10 mouse cellular contexts compared by ENCODE assay signal in the genomic region with DNA sequence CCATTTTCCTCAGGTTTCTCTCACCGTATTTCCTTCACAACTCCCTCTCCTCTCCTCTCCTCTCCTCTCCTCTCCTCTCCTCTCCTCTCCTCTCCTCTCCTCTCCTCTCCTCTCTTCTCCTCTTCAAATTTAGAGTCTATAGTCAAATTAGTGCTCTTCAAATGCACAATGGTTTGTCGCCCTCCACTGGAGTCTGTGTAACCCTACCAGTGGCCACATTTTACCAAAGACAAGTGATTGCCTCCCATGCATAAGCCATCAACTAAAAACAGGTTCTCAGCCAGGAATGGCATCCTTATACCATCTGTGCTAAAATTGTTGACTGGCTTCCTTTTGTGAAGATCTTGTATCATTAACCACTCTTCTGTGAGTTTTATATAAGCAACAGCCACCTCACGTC.
DNase-seq lines count a peak whose midpoint lies in the region; ATAC-seq and TF ChIP-seq lines count a peak whose summit lies in the region.
"Had no signal": no experiment of that assay in that cellular context is flagged by ENCODE, and none has a peak within 500 bp of the region (broad histone marks: within the 10 kb centered on the region; RNA-seq: fewer than 3 reads in every experiment).

No protein-coding gene starts in this region.

- no peaks in the 10 kb centered on the region for H3K36me3 ChIP-seq in midbrain, postnatal 0 days (ENCODE audit: insufficient read depth, low read length)
- no peaks in the 10 kb centered on the region for H3K36me3 ChIP-seq in midbrain, embryonic 15.5 days (replicated peaks)
- H3K36me3 ChIP-seq in midbrain, embryonic 16.5 days (ENCODE audit: control insufficient read depth, insufficient read depth, low read length): no peaks in the 10 kb centered on the region

- TF ChIP-seq CTCF in midbrain, postnatal 0 days (IDR thresholded peaks at IDR 0.05): peak; percentile 35
- TF ChIP-seq CTCF in layer of hippocampus, adult 2 months (conservative IDR thresholded peaks at IDR 0.05): peak; percentile 60

- WGBS in midbrain, postnatal 0 days: 77% methylated on average over 3 of the region's 3 CpGs
- WGBS in midbrain, embryonic 15.5 days: 85% methylated on average over 3 of the region's 3 CpGs
- WGBS in midbrain, embryonic 16.5 days: 72% methylated on average over 3 of the region's 3 CpGs

- H3K9me3 ChIP-seq in midbrain, postnatal 0 days (ENCODE audit: low read length): no peaks in the 10 kb centered on the region
- H3K9me3 ChIP-seq in midbrain, embryonic 15.5 days: 0 out of 2 replicates have a peak, but pooled peaks cover 2% of the 10 kb centered on the region
- H3K9me3 ChIP-seq in midbrain, embryonic 16.5 days (replicated peaks; ENCODE audit: control insufficient read depth, low read length, poor library complexity, severe bottlenecking): peaks cover 3% of the 10 kb centered on the region; the same call in 1 of the 2 replicates

- no peaks in the 10 kb centered on the region for H3K4me1 ChIP-seq in midbrain, postnatal 0 days (ENCODE audit: insufficient read depth, low read length)
- no peaks in the 10 kb centered on the region for H3K4me1 ChIP-seq in midbrain, embryonic 15.5 days
- H3K4me1 ChIP-seq in midbrain, embryonic 16.5 days (ENCODE audit: control insufficient read depth, insufficient read depth, low read length): no peaks in the 10 kb centered on the region

- no peak overlapping the region for H3K9ac ChIP-seq in midbrain, postnatal 0 days (replicated peaks; ENCODE audit: low read length, poor library complexity, severe bottlenecking)
- H3K9ac ChIP-seq in midbrain, embryonic 15.5 days: no peak overlapping the region
- H3K9ac ChIP-seq in midbrain, embryonic 16.5 days (ENCODE audit: low read depth, low read length): no peak overlapping the region

- no peak overlapping the region for H3K4me2 ChIP-seq in midbrain, postnatal 0 days (ENCODE audit: low read depth, low read length, poor library complexity, severe bottlenecking)
- H3K4me2 ChIP-seq in midbrain, embryonic 15.5 days: no peak overlapping the region
- H3K4me2 ChIP-seq in midbrain, embryonic 16.5 days (ENCODE audit: low read length): no peak overlapping the region

- H3K4me3 ChIP-seq in midbrain, postnatal 0 days (ENCODE audit: low read depth, low read length): no peak overlapping the region
- no peak overlapping the region for H3K4me3 ChIP-seq in midbrain, embryonic 15.5 days
- H3K4me3 ChIP-seq in layer of hippocampus, adult 2 months: no peak overlapping the region
- H3K4me3 ChIP-seq in midbrain, embryonic 16.5 days (ENCODE audit: low read depth, low read length): no peak overlapping the region

- intact Hi-C loops in heart, postnatal 10 days (cut with DNase I): loop anchor here (10.0 kb wide), 1 partner anchor 191 kb away; no protein-coding TSS in a partner anchor

- no peak overlapping the region for H3K27ac ChIP-seq in midbrain, postnatal 0 days (ENCODE audit: low read depth, low read length)
- no peak overlapping the region for H3K27ac ChIP-seq in midbrain, embryonic 15.5 days
- H3K27ac ChIP-seq in layer of hippocampus, adult 2 months: no peak overlapping the region
- no peak overlapping the region for H3K27ac ChIP-seq in midbrain, embryonic 16.5 days (ENCODE audit: low read length)

- no peak for ATAC-seq in midbrain, postnatal 0 days (ENCODE audit: low FRiP score)
- no peak for ATAC-seq in midbrain, embryonic 15.5 days (replicated peaks)
- no peak for ATAC-seq in megakaryocyte progenitor cell, adult 5-6 weeks (replicated peaks; ENCODE audit: poor library complexity)
- ATAC-seq in midbrain, embryonic 16.5 days: no peak
- ATAC-seq: Patski had no signal

- H3K27me3 ChIP-seq in midbrain, postnatal 0 days (ENCODE audit: insufficient read depth, low read length): no peaks in the 10 kb centered on the region
- no peaks in the 10 kb centered on the region for H3K27me3 ChIP-seq in midbrain, embryonic 15.5 days (replicated peaks)
- no peaks in the 10 kb centered on the region for H3K27me3 ChIP-seq in midbrain, embryonic 16.5 days (ENCODE audit: control insufficient read depth, insufficient read depth, low read depth, low read length)
- H3K27me3 ChIP-seq: Patski had no signal

- peak; percentile 3 to 17 for DNase-seq in heart, postnatal 10 days
- no peak for DNase-seq in heart, adult 8-10 months (ENCODE audit: low spot score)
- DNase-seq in midbrain, postnatal 0 days (ENCODE audit: low spot score): peak; percentile 1
- peak in 1 of 2 experiments; percentile 8 for DNase-seq in layer of hippocampus, adult 2 months (ENCODE audit: low spot score in 2 of 2)
- DNase-seq in right cerebral cortex, postnatal 14 days: peak; percentile 25
- DNase-seq: thymus, adult 2 months had no signal
